Comparison of ENCODE assay signal across 11 mouse cellular contexts in genomic region chr2:75998692-75999091, GRCm38 (mm10). TPM values are rescaled to one million over a fixed set of nuclear protein-coding genes. Genes with fewer than 3 reads are reported as not detected.
DNase-seq lines count a peak whose midpoint lies in the region; ATAC-seq lines count a peak whose summit lies in the region.
"Had no signal": no experiment of that assay in that cellular context is flagged by ENCODE, and none has a peak within 500 bp of the region (broad histone marks: within the 10 kb centered on the region; RNA-seq: fewer than 3 reads in every experiment).

No protein-coding gene starts in this region.

- ATAC-seq in forebrain, embryonic 12.5 days (ENCODE audit: low FRiP score) = no peak
- ATAC-seq in midbrain, embryonic 13.5 days = 0 out of 2 replicates have a peak, but pooled peaks have one; percentile 53
- no peak for ATAC-seq in midbrain, embryonic 14.5 days (ENCODE audit: low FRiP score, low TSS enrichment)
- ATAC-seq in forebrain, embryonic 16.5 days = peak; percentile 95

- DNase-seq in forebrain, embryonic 10.5 days (ENCODE audit: extremely low spot score, low spot score) = no peak
- no peak for DNase-seq in midbrain, embryonic 14.5 days
- peak; percentile 50 to 65 for DNase-seq in layer of hippocampus, postnatal 36 days
- no peak for DNase-seq in gastrocnemius, adult 18-20 months (ENCODE audit: low spot score)
- no peak for DNase-seq in adrenal gland, postnatal 4 days (ENCODE audit: low spot score in 2 of 2)
- DNase-seq: spleen, adult 18-20 months had no signal

- no peak overlapping the region for H3K9ac ChIP-seq in forebrain, embryonic 12.5 days
- H3K9ac ChIP-seq in midbrain, embryonic 13.5 days (replicated peaks) = no peak overlapping the region
- no peak overlapping the region for H3K9ac ChIP-seq in midbrain, embryonic 14.5 days (replicated peaks; ENCODE audit: low read length)
- H3K9ac ChIP-seq in forebrain, embryonic 16.5 days (replicated peaks; ENCODE audit: low read depth, low read length) = no peak overlapping the region
- H3K9ac ChIP-seq: limb, embryonic 15.5 days had no signal

- peaks cover 26% of the 10 kb centered on the region for H3K4me1 ChIP-seq in forebrain, embryonic 10.5 days
- no peaks in the 10 kb centered on the region for H3K4me1 ChIP-seq in forebrain, embryonic 12.5 days
- no peaks in the 10 kb centered on the region for H3K4me1 ChIP-seq in midbrain, embryonic 13.5 days (replicated peaks)
- no peaks in the 10 kb centered on the region for H3K4me1 ChIP-seq in midbrain, embryonic 14.5 days (ENCODE audit: control insufficient read depth, insufficient read depth, low read length)
- H3K4me1 ChIP-seq in forebrain, embryonic 16.5 days (replicated peaks; ENCODE audit: control insufficient read depth, insufficient read depth, low read length) = peaks cover 19% of the 10 kb centered on the region

- 0 out of 2 replicates have a peak overlapping the region, but pooled peaks have one; percentile 35 for H3K27ac ChIP-seq in forebrain, embryonic 10.5 days
- H3K27ac ChIP-seq in forebrain, embryonic 12.5 days = no peak overlapping the region
- no peak overlapping the region for H3K27ac ChIP-seq in midbrain, embryonic 13.5 days
- H3K27ac ChIP-seq in midbrain, embryonic 14.5 days (replicated peaks; ENCODE audit: low read depth, low read length) = no peak overlapping the region
- peak overlapping the region; percentile 29; the same call in 1 of the 2 replicates for H3K27ac ChIP-seq in forebrain, embryonic 16.5 days (ENCODE audit: low read length)
- H3K27ac ChIP-seq: limb, embryonic 15.5 days had no signal

- WGBS in forebrain, embryonic 10.5 days = 72% methylated on average over 8 of the region's 8 CpGs
- 68% methylated on average over 8 of the region's 8 CpGs for WGBS in forebrain, embryonic 12.5 days
- WGBS in midbrain, embryonic 13.5 days = 59% methylated on average over 8 of the region's 8 CpGs
- WGBS in midbrain, embryonic 14.5 days = 57% methylated on average over 8 of the region's 8 CpGs
- 32% methylated on average over 8 of the region's 8 CpGs for WGBS in forebrain, embryonic 16.5 days

- H3K27me3 ChIP-seq in forebrain, embryonic 10.5 days (ENCODE audit: poor library complexity, severe bottlenecking) = no peaks in the 10 kb centered on the region
- no peaks in the 10 kb centered on the region for H3K27me3 ChIP-seq in forebrain, embryonic 12.5 days
- no peaks in the 10 kb centered on the region for H3K27me3 ChIP-seq in midbrain, embryonic 13.5 days
- no peaks in the 10 kb centered on the region for H3K27me3 ChIP-seq in midbrain, embryonic 14.5 days (ENCODE audit: control insufficient read depth, insufficient read depth, low read length)
- no peaks in the 10 kb centered on the region for H3K27me3 ChIP-seq in forebrain, embryonic 16.5 days (replicated peaks; ENCODE audit: control insufficient read depth, insufficient read depth, low read length)
- H3K27me3 ChIP-seq: limb, embryonic 15.5 days had no signal

- no peaks in the 10 kb centered on the region for H3K9me3 ChIP-seq in forebrain, embryonic 10.5 days
- H3K9me3 ChIP-seq in forebrain, embryonic 12.5 days = no peaks in the 10 kb centered on the region
- H3K9me3 ChIP-seq in midbrain, embryonic 13.5 days = no peaks in the 10 kb centered on the region
- H3K9me3 ChIP-seq in midbrain, embryonic 14.5 days (ENCODE audit: control insufficient read depth, low read length) = no peaks in the 10 kb centered on the region
- no peaks in the 10 kb centered on the region for H3K9me3 ChIP-seq in forebrain, embryonic 16.5 days (ENCODE audit: control insufficient read depth, low read length)
- H3K9me3 ChIP-seq: limb, embryonic 15.5 days had no signal

- no peak overlapping the region for H3K4me3 ChIP-seq in forebrain, embryonic 10.5 days
- H3K4me3 ChIP-seq in forebrain, embryonic 12.5 days (replicated peaks) = no peak overlapping the region
- no peak overlapping the region for H3K4me3 ChIP-seq in midbrain, embryonic 13.5 days (replicated peaks)
- no peak overlapping the region for H3K4me3 ChIP-seq in midbrain, embryonic 14.5 days (replicated peaks; ENCODE audit: low read depth, low read length)
- H3K4me3 ChIP-seq in forebrain, embryonic 16.5 days (replicated peaks; ENCODE audit: low read length) = no peak overlapping the region
- H3K4me3 ChIP-seq: limb, embryonic 15.5 days had no signal

- H3K36me3 ChIP-seq in forebrain, embryonic 10.5 days (replicated peaks) = no peaks in the 10 kb centered on the region
- H3K36me3 ChIP-seq in forebrain, embryonic 12.5 days (replicated peaks) = no peaks in the 10 kb centered on the region
- no peaks in the 10 kb centered on the region for H3K36me3 ChIP-seq in midbrain, embryonic 13.5 days
- H3K36me3 ChIP-seq in midbrain, embryonic 14.5 days (ENCODE audit: control insufficient read depth, insufficient read depth, low read length) = no peaks in the 10 kb centered on the region
- no peaks in the 10 kb centered on the region for H3K36me3 ChIP-seq in forebrain, embryonic 16.5 days (ENCODE audit: control insufficient read depth, insufficient read depth)
- H3K36me3 ChIP-seq: limb, embryonic 15.5 days had no signal

- no peak overlapping the region for H3K4me2 ChIP-seq in forebrain, embryonic 12.5 days
- no peak overlapping the region for H3K4me2 ChIP-seq in midbrain, embryonic 13.5 days (replicated peaks)
- no peak overlapping the region for H3K4me2 ChIP-seq in midbrain, embryonic 14.5 days (ENCODE audit: low read length)
- no peak overlapping the region for H3K4me2 ChIP-seq in forebrain, embryonic 16.5 days (ENCODE audit: low read length)
- H3K4me2 ChIP-seq: limb, embryonic 15.5 days; midbrain, embryonic 11.5 days had no signal

RNA-seq across cellular contexts. Expression of gene Ttc30a1, which starts 16.9 kb away (rescaled TPM):
- 10.5 and 12.4 TPM in 2 replicates for polyA plus RNA-seq in forebrain, embryonic 10.5 days (2016; fragmentation: Nextera tagmentation; extraction: Ambion mirVana)
- 8.9 and 10.0 TPM in 2 replicates for polyA plus RNA-seq in forebrain, embryonic 12.5 days (2016; fragmentation: Nextera tagmentation; extraction: Ambion mirVana)
- polyA plus RNA-seq in midbrain, embryonic 13.5 days (2015; fragmentation: Nextera tagmentation; extraction: Ambion mirVana) = 8.5 TPM in 2 replicates
- 8.6 and 9.7 TPM in 2 replicates for polyA plus RNA-seq in midbrain, embryonic 14.5 days (2014; fragmentation: Nextera tagmentation; extraction: Ambion mirVana)
- polyA plus RNA-seq in forebrain, embryonic 16.5 days (2015; fragmentation: Nextera tagmentation; extraction: Ambion mirVana) = 7.4 and 8.4 TPM in 2 replicates
- total RNA-seq in layer of hippocampus, postnatal 36 days (2021) = 1 to 10 TPM; 3.4 to 3.6 TPM
- total RNA-seq in gastrocnemius, adult 18-20 months (2021) = 1 to 10 TPM; 1.4 to 1.5 TPM
- total RNA-seq in adrenal gland, postnatal 4 days (2021) = 1 to 10 TPM; 4.1 to 4.2 TPM

RNA-seq across cellular contexts. Expression of gene Ttc30a2, which starts 20.7 kb away (rescaled TPM):
- 0.28 and 0.53 TPM in 2 replicates for polyA plus RNA-seq in forebrain, embryonic 10.5 days (2016; fragmentation: Nextera tagmentation; extraction: Ambion mirVana)
- 0.46 and 0.50 TPM in 2 replicates for polyA plus RNA-seq in forebrain, embryonic 12.5 days (2016; fragmentation: Nextera tagmentation; extraction: Ambion mirVana)
- 1.1 and 1.6 TPM in 2 replicates for polyA plus RNA-seq in midbrain, embryonic 13.5 days (2015; fragmentation: Nextera tagmentation; extraction: Ambion mirVana)
- 0.93 and 1.2 TPM in 2 replicates for polyA plus RNA-seq in midbrain, embryonic 14.5 days (2014; fragmentation: Nextera tagmentation; extraction: Ambion mirVana)
- polyA plus RNA-seq in forebrain, embryonic 16.5 days (2015; fragmentation: Nextera tagmentation; extraction: Ambion mirVana) = 0.67 and 0.98 TPM in 2 replicates
- total RNA-seq in layer of hippocampus, postnatal 36 days (2021) = under 1 TPM; 0.40 to 0.56 TPM
- total RNA-seq in gastrocnemius, adult 18-20 months (2021) = under 1 TPM; 0.19 to 0.23 TPM
- under 1 TPM; 0.59 to 0.87 TPM for total RNA-seq in adrenal gland, postnatal 4 days (2021)

Comparison
In these comparisons a context has a peak if more than half of its experiments do, and no peak if none do; other contexts are left out.
1. H3K27ac ChIP-seq: peak in forebrain, embryonic 10.5 days (single experiment) and forebrain, embryonic 16.5 days (single experiment); none in forebrain, embryonic 12.5 days (single experiment), midbrain, embryonic 13.5 days (single experiment) and midbrain, embryonic 14.5 days (single experiment).
2. ATAC-seq: peak in midbrain, embryonic 13.5 days (single experiment) and forebrain, embryonic 16.5 days (single experiment); none in forebrain, embryonic 12.5 days (single experiment) and midbrain, embryonic 14.5 days (single experiment).
3. DNase-seq: peak in layer of hippocampus, postnatal 36 days (2 of 2); none in forebrain, embryonic 10.5 days (single experiment), midbrain, embryonic 14.5 days (single experiment), gastrocnemius, adult 18-20 months (single experiment) and adrenal gland, postnatal 4 days (0 of 2).